In the genomic region with DNA sequence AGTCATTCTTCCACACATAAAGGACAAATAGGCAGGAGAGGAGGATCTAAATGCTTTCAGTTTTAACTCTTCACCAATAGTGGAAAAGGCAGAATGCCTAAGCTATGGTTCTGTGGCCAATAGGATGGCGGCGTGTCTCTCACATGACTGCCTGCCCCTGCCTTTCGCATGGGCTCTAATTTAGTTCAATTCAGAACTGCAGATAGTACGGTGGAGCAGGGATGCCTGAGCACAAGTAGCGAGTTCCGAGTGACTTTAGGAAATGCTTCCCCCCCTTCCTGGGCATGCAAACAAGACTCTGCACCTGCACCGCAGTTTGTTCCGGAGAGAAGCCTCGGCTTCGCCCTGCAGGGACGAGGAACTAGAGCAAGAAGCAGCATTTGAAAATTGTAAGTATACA, we compare ENCODE assay signal across 8 mouse cellular contexts.
DNase-seq lines count a peak whose midpoint lies in the region; ATAC-seq and TF ChIP-seq lines count a peak whose summit lies in the region.

No protein-coding gene starts in this region.

- DNase-seq in adrenal gland, adult (ENCODE audit: inconsistent age in 2 of 2, low spot score in 1 of 2), result peak; percentile 76 to 89
- peak; percentile 84 for DNase-seq in gastrocnemius, adult 2 months
- peak; percentile 87 for DNase-seq in left cerebral cortex, adult 11 months (ENCODE audit: low spot score)
- DNase-seq in lung, postnatal 36 days, result peak; percentile 94
- DNase-seq in retina, embryonic 14.5 days (ENCODE audit: low spot score), result peak; percentile 90
- DNase-seq in thymus, postnatal 36 days, result peak; percentile 88 to 92

- peak overlapping the region; percentile 76 for H3K4me2 ChIP-seq in hindbrain, embryonic 16.5 days (ENCODE audit: low read length)

- intact Hi-C loops in gastrocnemius, adult 2 months (cut with DNase I), result loop anchor here (10.0 kb wide), 2 partner anchors 146 to 244 kb away; no protein-coding TSS in a partner anchor

- H3K36me3 ChIP-seq in hindbrain, embryonic 16.5 days (ENCODE audit: control insufficient read depth, insufficient read depth, low read length), result no peaks in the 10 kb centered on the region

- peak overlapping the region; percentile 74 for H3K9ac ChIP-seq in hindbrain, embryonic 16.5 days (ENCODE audit: low read depth, low read length)

- peak; percentile 97 for ATAC-seq in hindbrain, embryonic 16.5 days

- TF ChIP-seq POLR2A in cortical plate, adult 2 months (IDR thresholded peaks at IDR 0.05; ENCODE audit: extremely low read depth, insufficient read depth, low read length), result peak; percentile 100

- H3K27ac ChIP-seq in cortical plate, adult 2 months (ENCODE audit: insufficient read depth, low read length), result peak overlapping the region; percentile 17; the same call in 1 of the 2 replicates
- peak overlapping the region; percentile 83 for H3K27ac ChIP-seq in gastrocnemius, adult 2 months
- peak overlapping the region; percentile 84 for H3K27ac ChIP-seq in hindbrain, embryonic 16.5 days (ENCODE audit: low read depth, low read length)

- TF ChIP-seq CTCF in cortical plate, adult 2 months (IDR thresholded peaks at IDR 0.05; ENCODE audit: extremely low read depth, insufficient read depth, low read length), result no peak
- no peak for TF ChIP-seq CTCF in gastrocnemius, adult 2 months (IDR thresholded peaks at IDR 0.05)

- H3K27me3 ChIP-seq in hindbrain, embryonic 16.5 days (replicated peaks; ENCODE audit: control insufficient read depth, insufficient read depth, low read length), result no peaks in the 10 kb centered on the region

- WGBS in hindbrain, embryonic 16.5 days, result 1% methylated on average over 11 of the region's 11 CpGs

- H3K4me3 ChIP-seq in cortical plate, adult 2 months (ENCODE audit: insufficient read depth, low read length), result peak overlapping the region; percentile 74
- H3K4me3 ChIP-seq in gastrocnemius, adult 2 months, result peak overlapping the region; percentile 80
- H3K4me3 ChIP-seq in hindbrain, embryonic 16.5 days (ENCODE audit: low read length), result peak overlapping the region; percentile 51

- H3K9me3 ChIP-seq in hindbrain, embryonic 16.5 days (ENCODE audit: control insufficient read depth, low read length), result no peaks in the 10 kb centered on the region

- peaks cover 3% of the 10 kb centered on the region; the same call in 1 of the 2 replicates for H3K4me1 ChIP-seq in cortical plate, adult 2 months (ENCODE audit: control insufficient read depth, insufficient read depth, low read length)
- H3K4me1 ChIP-seq in hindbrain, embryonic 16.5 days (ENCODE audit: control insufficient read depth, insufficient read depth, low read depth, low read length), result peaks cover 7% of the 10 kb centered on the region

Comparison
In these comparisons a context has a peak if more than half of its experiments do, and no peak if none do; other contexts are left out.
1. Peak in every context shown above with its lines: DNase-seq, ATAC-seq, H3K4me3 ChIP-seq and H3K27ac ChIP-seq.
2. H3K27ac ChIP-seq: peak in every context shown above with its lines; median percentile 84 in hindbrain, embryonic 16.5 days; 83 in gastrocnemius, adult 2 months; 17 in cortical plate, adult 2 months.